Mouse (Mus musculus): ENCODE results near the gene Hspa14. TPM values are rescaled to one million over a fixed set of nuclear protein-coding genes. Genes with fewer than 3 reads are reported as not detected.

Gene Hspa14
- 97.2 and 130 TPM in 2 replicates for total RNA-seq (2023)

GRCm38 (mm10) chr2:3512552-3513454 lies at the start of gene Hspa14, which contains the start of the genes Gm45902 and Cdnf:
Gene Hspa14, minus strand, starts transcription at chr2:3512814.
Gene Gm45902, minus strand, starts transcription at chr2:3512790.
Gene Cdnf, plus strand, starts transcription at chr2:3513030.

GRCm38 (mm10) chr2:3474861-3475283 lies 37.7 kb downstream of the Hspa14 start, which contains the start of gene Suv39h2:
Gene Suv39h2, minus strand, starts transcription at chr2:3475031.

Other genes with a start within 250 kb of the Hspa14 start
- gene Nmt2, start 228.6 kb downstream of the Hspa14 start, total RNA-seq (2023) = 6.9 and 10.6 TPM in 2 replicates
- gene Rpp38, start 180.2 kb downstream of the Hspa14 start, total RNA-seq (2023) = 0.66 TPM in 1 of 2 replicates, not detected in the other
- not detected in 2 replicates for gene Acbd7, start 176.6 kb downstream of the Hspa14 start, total RNA-seq (2023)
- gene Olah, start 115.6 kb downstream of the Hspa14 start, total RNA-seq (2023) = 0.25 TPM in 1 of 2 replicates, not detected in the other
- gene Meig1, start 90.2 kb downstream of the Hspa14 start, total RNA-seq (2023) = 2.7 TPM in 1 of 2 replicates, not detected in the other
- 70.9 and 115 TPM in 2 replicates for gene Dclre1c, start 88.7 kb downstream of the Hspa14 start, total RNA-seq (2023)
- 1.3 and 1.8 TPM in 2 replicates for gene Suv39h2, start 37.8 kb downstream of the Hspa14 start, total RNA-seq (2023)
- gene Gm45902, start within 50 bp of the Hspa14 start, total RNA-seq (2023) = 15.1 and 19.4 TPM in 2 replicates
- 0.92 and 1.1 TPM in 2 replicates for gene Cdnf, start 216 bp upstream of the Hspa14 start, total RNA-seq (2023)
- 382 and 393 TPM in 2 replicates for gene Fam107b, start 57.7 kb upstream of the Hspa14 start, total RNA-seq (2023)

All from neutrophil, adult 65 days (primary cell).